Mouse (Mus musculus) stomach, embryonic 16.5 days (tissue): ENCODE measurements at regions not wholly inside any gene's neighbourhood (a gene's known extent, or its start where the extent isn't known, plus 50 kb on each side); places are given as distances from the start of the nearest gene placed in this dataset.

Experiments used
- ATAC-seq: fragments of 200-750 bp; cut with Nextera tagmentation; 2 replicates; pipeline ENCODE4 v1.8.0; 2017; ENCODE audit warnings: moderate number of reproducible peaks, moderate TSS enrichment; ENCODE audit not compliant: insufficient read depth, low FRiP score
- H3K27ac ChIP-seq: fragments of 300-500 bp; sonication (generic); 2 replicates; pipeline ENCODE4 v1.5.1; 2014; ENCODE audit warnings: low read length
- H3K27me3 ChIP-seq: fragments of 300-500 bp; sonication (generic); 2 replicates; pipeline ENCODE4 v1.6.1; 2014; ENCODE audit warnings: low read length, control low read depth, mixed read lengths; ENCODE audit not compliant: control insufficient read depth, insufficient read depth
- H3K36me3 ChIP-seq: fragments of 300-500 bp; sonication (generic); 2 replicates; pipeline ENCODE4 v1.6.1; 2014; ENCODE audit warnings: low read length; ENCODE audit not compliant: control insufficient read depth, insufficient read depth
- H3K4me1 ChIP-seq: fragments of 300-500 bp; sonication (generic); 2 replicates; pipeline ENCODE4 v1.6.1; 2014; ENCODE audit warnings: low read length, control low read depth, mixed read lengths; ENCODE audit not compliant: control insufficient read depth, insufficient read depth
- H3K4me2 ChIP-seq: fragments of 300-500 bp; sonication (generic); 2 replicates; pipeline ENCODE4 v1.6.1; 2014; ENCODE audit warnings: low read depth, low read length, mixed read lengths
- H3K4me3 ChIP-seq: fragments of 300-500 bp; sonication (generic); replicated peaks from 2 replicates; pipeline ENCODE4 v1.5.1; 2014; ENCODE audit warnings: mild to moderate bottlenecking, low read length
- H3K9ac ChIP-seq: fragments of 300-500 bp; sonication (generic); 2 replicates; pipeline ENCODE4 v1.6.1; 2014; ENCODE audit warnings: low read length
- H3K9me3 ChIP-seq: fragments of 300-500 bp; sonication (generic); replicated peaks from 2 replicates; pipeline ENCODE4 v1.6.1; 2016; ENCODE audit warnings: low read length, control low read depth; ENCODE audit not compliant: control insufficient read depth
- WGBS: fragments of 180-500 bp; shearing (Covaris S2); extraction: QIAGEN DNeasy Blood & Tissue Kit; methylation state at CpG from one replicate; pipeline ENCODE4 v1.1.7; 2014; 5-methylcytosine and 5-hydroxymethylcytosine counted together

DNA sequence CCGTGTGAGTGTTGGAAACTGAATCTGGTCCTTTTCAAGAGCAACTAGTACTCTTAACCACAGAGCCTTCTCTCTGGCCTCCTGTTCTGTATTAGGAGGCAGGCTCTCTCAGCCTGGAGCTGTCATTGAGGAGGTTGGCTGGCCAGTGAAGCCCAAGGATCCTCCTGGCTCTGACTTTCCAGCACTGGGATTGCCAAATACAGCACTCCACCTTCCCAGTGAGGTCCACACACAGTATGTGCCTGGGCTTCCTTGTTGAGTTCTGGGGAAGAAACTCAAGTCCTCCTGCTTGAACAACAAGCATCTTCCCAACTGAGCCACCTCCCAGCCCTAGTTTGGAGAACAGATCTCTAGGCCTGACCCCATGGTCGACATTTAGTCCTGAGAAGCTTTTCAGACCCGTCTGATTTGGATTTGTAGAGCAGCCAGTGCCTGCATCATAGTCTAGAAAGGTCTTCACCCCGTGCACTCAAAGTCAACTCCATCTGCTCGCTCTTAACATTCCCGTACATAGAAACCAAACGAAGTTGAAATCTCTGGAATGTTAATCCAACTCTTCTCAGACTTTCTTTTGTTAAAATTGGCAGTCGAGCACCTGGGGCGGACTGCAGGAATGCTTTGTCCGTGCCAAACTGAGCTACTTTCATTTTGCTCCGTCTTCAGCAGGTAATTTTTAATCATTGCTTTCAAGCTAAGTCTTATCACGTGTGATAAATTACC is 99.2 kb upstream of the Tmem108 start:
- ATAC-seq: no peak
- no peaks in the 10 kb centered on the region for H3K9me3 ChIP-seq
- H3K27me3 ChIP-seq: no peaks in the 10 kb centered on the region
- no peaks in the 10 kb centered on the region for H3K36me3 ChIP-seq
- H3K4me3 ChIP-seq: no peak overlapping the region; the same call in 1 of the 2 replicates
- peak overlapping the region; percentile 53; the same call in 1 of the 2 replicates for H3K27ac ChIP-seq
- H3K4me1 ChIP-seq: 0 out of 2 replicates have a peak, but pooled peaks cover 3% of the 10 kb centered on the region
- peak overlapping the region; percentile 23; the same call in 1 of the 2 replicates for H3K4me2 ChIP-seq
- WGBS: 33% methylated on average over 12 of the region's 12 CpGs
- no peak overlapping the region for H3K9ac ChIP-seq

DNA sequence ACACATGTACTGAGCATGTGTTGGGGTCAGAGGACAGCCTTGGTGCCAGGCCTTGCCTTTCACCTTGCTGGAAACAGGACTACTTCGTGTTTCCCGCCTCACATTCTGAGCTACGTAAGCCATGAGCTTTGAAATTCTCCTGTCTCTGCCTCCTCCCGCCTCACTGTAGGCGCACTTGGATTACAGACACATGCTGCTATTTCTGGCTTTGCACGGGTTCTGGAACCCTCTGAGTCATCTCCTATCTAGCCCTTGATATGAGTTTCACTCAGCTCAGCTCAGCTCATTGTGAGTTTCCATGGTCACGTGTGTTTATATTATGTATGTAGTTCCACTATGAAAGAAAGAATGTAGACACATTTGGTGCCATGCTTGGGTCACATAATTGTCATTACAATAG is 100.9 kb upstream of the Tmem108 start:
- Histone ChIP-seq H3K27me3 (no peaks in the 10 kb centered on the region), H3K27ac (no peak overlapping the region), H3K4me2 (no peak overlapping the region), H3K9ac (no peak overlapping the region), H3K4me3 (no peak overlapping the region), H3K36me3 (no peaks in the 10 kb centered on the region), H3K4me1 (0 out of 2 replicates have a peak, but pooled peaks cover 3% of the 10 kb centered on the region), H3K9me3 (no peaks in the 10 kb centered on the region)
- ATAC-seq: no peak
- 87% methylated on average over 7 of the region's 7 CpGs for WGBS

DNA sequence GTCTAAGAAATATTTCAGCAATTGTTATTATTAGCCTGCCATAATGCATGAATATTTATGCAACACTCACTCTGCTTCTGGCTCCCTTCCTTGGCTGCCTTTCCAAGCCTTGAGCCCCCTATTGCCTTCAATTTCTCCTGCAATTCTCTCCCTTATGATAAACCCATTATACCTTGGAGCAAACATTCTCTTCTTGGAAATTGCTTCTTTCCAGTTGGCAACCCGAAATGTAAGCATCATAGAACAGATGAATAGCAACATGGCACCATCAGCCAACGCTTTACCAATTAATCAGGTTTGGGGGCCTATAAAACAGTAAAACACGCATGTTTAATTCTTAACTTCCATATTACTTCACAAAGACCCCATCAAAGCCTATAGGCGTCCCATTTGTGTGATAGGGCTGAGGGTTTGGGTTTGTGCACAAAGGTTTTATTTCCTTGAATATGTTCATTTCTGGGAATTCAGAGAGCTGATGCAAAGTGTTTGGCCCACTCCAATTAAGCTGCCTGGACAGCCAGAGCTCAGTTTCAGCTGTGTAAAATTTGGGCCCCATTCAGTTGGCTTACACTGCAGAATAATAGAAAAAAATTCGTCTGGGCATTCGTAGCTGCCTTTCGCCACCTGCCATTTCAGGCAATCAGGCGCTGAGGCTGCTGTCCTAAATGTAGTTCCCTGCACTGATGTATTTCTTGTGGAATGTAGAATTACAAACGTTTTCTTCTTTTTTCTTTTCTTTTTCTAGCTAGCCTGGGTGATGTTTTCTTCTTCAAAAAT is 106.0 kb upstream of the Tmem108 start:
- Histone ChIP-seq H3K27me3 (no peaks in the 10 kb centered on the region), H3K9me3 (no peaks in the 10 kb centered on the region), H3K4me1 (no peaks in the 10 kb centered on the region), H3K4me2 (no peak overlapping the region), H3K4me3 (no peak overlapping the region), H3K36me3 (no peaks in the 10 kb centered on the region), H3K9ac (no peak overlapping the region), H3K27ac (no peak overlapping the region)
- no peak for ATAC-seq
- 64% methylated on average over 9 of the region's 9 CpGs for WGBS

GRCm38 (mm10) chr9:103869276-103869675 is 107.6 kb upstream of the Tmem108 start:
- Histone ChIP-seq H3K9me3 (no peaks in the 10 kb centered on the region), H3K4me1 (no peaks in the 10 kb centered on the region), H3K27me3 (no peaks in the 10 kb centered on the region), H3K36me3 (no peaks in the 10 kb centered on the region), H3K4me2 (no peak overlapping the region), H3K9ac (no peak overlapping the region), H3K27ac (no peak overlapping the region), H3K4me3 (no peak overlapping the region)
- ATAC-seq: no peak
- 91% methylated on average over 2 of the region's 2 CpGs for WGBS

GRCm38 (mm10) chr9:103872119-103872518 is 110.5 kb upstream of the Tmem108 start:
- Histone ChIP-seq H3K27me3 (no peaks in the 10 kb centered on the region), H3K4me3 (no peak overlapping the region), H3K27ac (no peak overlapping the region), H3K9ac (no peak overlapping the region), H3K4me2 (no peak overlapping the region), H3K4me1 (no peaks in the 10 kb centered on the region), H3K36me3 (no peaks in the 10 kb centered on the region), H3K9me3 (no peaks in the 10 kb centered on the region)
- WGBS: 67% methylated on average over 1 of the region's 1 CpGs
- ATAC-seq: no peak

GRCm38 (mm10) chr9:103873876-103874275 is 112.2 kb upstream of the Tmem108 start:
- WGBS: 73% methylated on average over 9 of the region's 9 CpGs
- H3K4me1 ChIP-seq: no peaks in the 10 kb centered on the region
- no peaks in the 10 kb centered on the region for H3K27me3 ChIP-seq
- ATAC-seq: no peak
- no peak overlapping the region for H3K9ac ChIP-seq
- H3K9me3 ChIP-seq: no peaks in the 10 kb centered on the region
- H3K4me3 ChIP-seq: no peak overlapping the region
- no peaks in the 10 kb centered on the region for H3K36me3 ChIP-seq
- H3K27ac ChIP-seq: no peak overlapping the region
- H3K4me2 ChIP-seq: no peak overlapping the region

- no peaks in the 10 kb centered on the region for H3K9me3 ChIP-seq
- no peak for ATAC-seq
- no peaks in the 10 kb centered on the region for H3K4me1 ChIP-seq
- H3K27ac ChIP-seq: no peak overlapping the region
- no peaks in the 10 kb centered on the region for H3K27me3 ChIP-seq
- 70% methylated on average over 2 of the region's 2 CpGs for WGBS
- H3K9ac ChIP-seq: no peak overlapping the region
- H3K4me2 ChIP-seq: no peak overlapping the region
- H3K4me3 ChIP-seq: no peak overlapping the region
- H3K36me3 ChIP-seq: no peaks in the 10 kb centered on the region
These were observed 116.2 kb upstream of the Tmem108 start for GRCm38 (mm10) chr9:103877851-103878250.

- H3K27ac ChIP-seq: no peak overlapping the region
- WGBS: 39% methylated on average over 4 of the region's 4 CpGs
These were observed 109.5 kb upstream of the Nphp3 start for GRCm38 (mm10) chr9:103892827-103893226.

GRCm38 (mm10) chr9:103894376-103894775 is 108.0 kb upstream of the Nphp3 start:
- no peaks in the 10 kb centered on the region for H3K27me3 ChIP-seq
- H3K4me1 ChIP-seq: no peaks in the 10 kb centered on the region
- H3K9ac ChIP-seq: no peak overlapping the region
- no peak overlapping the region for H3K4me2 ChIP-seq
- no peak overlapping the region for H3K4me3 ChIP-seq
- 87% methylated on average over 2 of the region's 2 CpGs for WGBS
- H3K27ac ChIP-seq: no peak overlapping the region
- no peaks in the 10 kb centered on the region for H3K9me3 ChIP-seq
- H3K36me3 ChIP-seq: no peaks in the 10 kb centered on the region
- ATAC-seq: no peak

More at GRCm38 (mm10) chr9:103892827-103893226, 109.5 kb upstream of the Nphp3 start:
- no peaks in the 10 kb centered on the region for H3K36me3 ChIP-seq
- H3K4me2 ChIP-seq: no peak overlapping the region
- no peaks in the 10 kb centered on the region for H3K27me3 ChIP-seq
- H3K4me1 ChIP-seq: no peaks in the 10 kb centered on the region
- ATAC-seq: peak; percentile 69; the same call in 1 of the 2 replicates
- H3K9me3 ChIP-seq: no peaks in the 10 kb centered on the region
- no peak overlapping the region for H3K4me3 ChIP-seq
- no peak overlapping the region for H3K9ac ChIP-seq
